Mouse (Mus musculus) spleen, adult 2 months (tissue): ENCODE data around the gene Slc36a2.

Experiments
- CTCF ChIP-seq: fragments of 200-500 bp; IDR thresholded peaks from 2 replicates; pipeline ENCODE4 v1.5.1; 2011; ENCODE audit warnings: mild to moderate bottlenecking, inconsistent platforms; ENCODE audit not compliant: insufficient read depth, insufficient read length, insufficient replicate concordance; ENCODE audit errors: extremely low read depth
- POLR2A ChIP-seq: fragments of 200-500 bp; IDR thresholded peaks from 2 replicates; pipeline ENCODE4 v1.6.1; 2011; ENCODE audit warnings: low read depth, low read length, inconsistent platforms

- no peak for TF ChIP-seq CTCF
- no peak for TF ChIP-seq POLR2A
Observed at GRCm38 (mm10) chr11:55190216-55190615, 5.3 kb upstream of the Slc36a2 start.
